Mouse (Mus musculus): Measurements from ENCODE around the gene Zpbp2. TPM values are rescaled to one million over a fixed set of nuclear protein-coding genes. Genes with fewer than 3 reads are reported as not detected.

Zpbp2 gene
- polyA plus RNA-seq, 1 experiment from 2014 or later: 0.15 TPM

GRCm38 (mm10) chr11:98542553-98542952, 8.3 kb upstream of the Zpbp2 start:
- H3K27me3 ChIP-seq (replicated peaks): peaks cover 61% of the 10 kb centered on the region

GRCm38 (mm10) chr11:98543414-98543813, 7.5 kb upstream of the Zpbp2 start:
- H3K27me3 ChIP-seq (replicated peaks): peaks cover 70% of the 10 kb centered on the region
- no peak overlapping the region for H3K4me3 ChIP-seq
- no peak for ATAC-seq (ENCODE audit: extremely low read depth, insufficient number of reproducible peaks, low FRiP score, low TSS enrichment)
- no peak overlapping the region for H3K9ac ChIP-seq
- H3K9me3 ChIP-seq: 0 out of 2 replicates have a peak, but pooled peaks cover 3% of the 10 kb centered on the region
- 63% methylated on average over 1 of the region's 1 CpGs for WGBS
- H3K4me2 ChIP-seq: no peak overlapping the region
- H3K27ac ChIP-seq (replicated peaks): no peak overlapping the region
- peaks cover 6% of the 10 kb centered on the region for H3K4me1 ChIP-seq
- no peaks in the 10 kb centered on the region for H3K36me3 ChIP-seq

More at GRCm38 (mm10) chr11:98542553-98542952, 8.3 kb upstream of the Zpbp2 start:
- no peaks in the 10 kb centered on the region for H3K36me3 ChIP-seq
- no peak for ATAC-seq (ENCODE audit: extremely low read depth, insufficient number of reproducible peaks, low FRiP score, low TSS enrichment)
- no peak overlapping the region for H3K4me3 ChIP-seq
- H3K4me1 ChIP-seq: peaks cover 6% of the 10 kb centered on the region
- H3K27ac ChIP-seq (replicated peaks): no peak overlapping the region
- H3K4me2 ChIP-seq: no peak overlapping the region
- 0 out of 2 replicates have a peak, but pooled peaks cover 3% of the 10 kb centered on the region for H3K9me3 ChIP-seq
- no peak overlapping the region for H3K9ac ChIP-seq
- WGBS: 67% methylated on average over 8 of the region's 8 CpGs

- Histone ChIP-seq H3K4me2 (peak overlapping the region; percentile 85), H3K4me1 (peaks cover 6% of the 10 kb centered on the region), H3K36me3 (no peaks in the 10 kb centered on the region), H3K4me3 (peak overlapping the region; percentile 56), H3K9me3 (0 out of 2 replicates have a peak, but pooled peaks cover 3% of the 10 kb centered on the region), H3K27ac (replicated peaks) (no peak overlapping the region), H3K27me3 (replicated peaks) (peaks cover 86% of the 10 kb centered on the region), H3K9ac (peak overlapping the region; percentile 78)
- no peak for ATAC-seq (ENCODE audit: extremely low read depth, insufficient number of reproducible peaks, low FRiP score, low TSS enrichment)
- 3% methylated on average over 16 of the region's 16 CpGs for WGBS
These were observed 5.8 kb upstream of the Zpbp2 start for GRCm38 (mm10) chr11:98544890-98545677.

DNA sequence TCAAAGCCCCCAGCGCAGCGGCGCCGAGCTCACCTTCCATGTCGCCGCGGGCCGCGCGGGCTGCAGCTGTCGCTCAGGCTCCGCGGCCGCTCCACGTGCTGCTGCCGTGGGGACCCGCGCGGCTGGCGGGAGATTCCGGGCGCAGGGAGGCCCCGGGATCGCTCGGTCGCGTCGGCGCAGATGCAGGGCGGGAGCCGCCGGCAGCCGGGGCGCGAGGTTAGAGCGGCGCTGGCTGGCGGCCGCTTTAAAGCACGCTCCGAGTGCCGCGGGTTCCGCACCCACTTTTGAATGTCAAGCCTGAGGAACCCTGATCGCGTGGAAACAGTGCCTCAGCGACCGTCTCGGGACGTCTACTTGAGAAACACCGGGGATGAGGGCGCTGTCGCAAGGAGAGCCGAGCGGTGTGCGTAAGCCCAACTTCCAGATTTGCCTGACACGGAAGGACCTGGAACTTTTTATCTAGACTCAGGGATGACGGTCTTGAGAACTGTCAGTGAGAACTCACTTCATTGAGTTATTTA, 5.1 kb upstream of the Zpbp2 start, which contains the start of gene Ikzf3:
TSS of gene Ikzf3 (minus strand) at position 321 of the 521 bp plus-strand sequence.
- WGBS: 1% methylated on average over 58 of the region's 58 CpGs
- Histone ChIP-seq H3K36me3 (no peaks in the 10 kb centered on the region), H3K27ac (replicated peaks) (no peak within 1 kb of the TSS), H3K27me3 (replicated peaks) (peaks cover 91% of the 10 kb centered on the region), H3K4me3 (peak within 1 kb of the TSS; percentile 56), H3K4me2 (peak within 1 kb of the TSS; percentile 85), H3K9me3 (no peaks in the 10 kb centered on the region), H3K4me1 (peaks cover 10% of the 10 kb centered on the region), H3K9ac (peak within 1 kb of the TSS; percentile 78)
- no peak for ATAC-seq (ENCODE audit: extremely low read depth, insufficient number of reproducible peaks, low FRiP score, low TSS enrichment)

GRCm38 (mm10) chr11:98546529-98547307, 4.2 kb upstream of the Zpbp2 start:
- H3K9me3 ChIP-seq: no peaks in the 10 kb centered on the region
- no peak overlapping the region for H3K4me2 ChIP-seq
- peaks cover 14% of the 10 kb centered on the region for H3K4me1 ChIP-seq
- no peaks in the 10 kb centered on the region for H3K36me3 ChIP-seq
- WGBS: 37% methylated on average over 12 of the region's 12 CpGs
- ATAC-seq (ENCODE audit: extremely low read depth, insufficient number of reproducible peaks, low FRiP score, low TSS enrichment): no peak
- H3K4me3 ChIP-seq: no peak overlapping the region
- H3K27me3 ChIP-seq (replicated peaks): peaks cover 82% of the 10 kb centered on the region
- H3K27ac ChIP-seq (replicated peaks): no peak overlapping the region
- no peak overlapping the region for H3K9ac ChIP-seq

DNA sequence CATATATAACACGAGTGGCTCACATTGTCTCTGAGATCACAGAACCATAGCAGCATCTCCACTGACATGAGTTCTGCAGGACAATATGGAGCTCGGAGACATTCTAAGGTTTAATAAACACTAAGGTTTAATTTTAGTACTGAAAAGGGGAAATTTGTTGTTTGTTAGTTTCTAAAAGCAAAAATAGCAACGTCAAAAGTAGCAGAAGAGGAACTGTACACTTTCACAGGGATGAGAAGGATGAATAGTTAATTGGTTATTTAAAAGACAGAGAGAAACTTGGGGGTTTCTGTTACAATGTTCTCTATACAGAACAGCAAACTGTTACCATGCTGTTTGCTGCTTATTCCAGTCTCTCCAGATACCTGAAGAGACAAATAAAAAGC, 3.6 kb upstream of the Zpbp2 start:
- H3K9ac ChIP-seq: no peak overlapping the region
- no peak for ATAC-seq (ENCODE audit: extremely low read depth, insufficient number of reproducible peaks, low FRiP score, low TSS enrichment)
- no peak overlapping the region for H3K4me2 ChIP-seq
- peaks cover 77% of the 10 kb centered on the region for H3K27me3 ChIP-seq (replicated peaks)
- 58% methylated on average over 3 of the region's 3 CpGs for WGBS
- H3K27ac ChIP-seq (replicated peaks): no peak overlapping the region
- no peaks in the 10 kb centered on the region for H3K36me3 ChIP-seq
- H3K4me3 ChIP-seq: no peak overlapping the region
- H3K4me1 ChIP-seq: peaks cover 15% of the 10 kb centered on the region
- H3K9me3 ChIP-seq: no peaks in the 10 kb centered on the region

GRCm38 (mm10) chr11:98549363-98549762, 1.5 kb upstream of the Zpbp2 start:
- Histone ChIP-seq H3K27me3 (replicated peaks) (peaks cover 60% of the 10 kb centered on the region), H3K36me3 (no peaks in the 10 kb centered on the region), H3K4me2 (no peak overlapping the region), H3K9ac (no peak overlapping the region), H3K9me3 (no peaks in the 10 kb centered on the region), H3K4me3 (no peak overlapping the region), H3K27ac (replicated peaks) (no peak overlapping the region), H3K4me1 (peaks cover 15% of the 10 kb centered on the region)
- no peak for ATAC-seq (ENCODE audit: extremely low read depth, insufficient number of reproducible peaks, low FRiP score, low TSS enrichment)
- WGBS: 51% methylated on average over 4 of the region's 4 CpGs

DNA sequence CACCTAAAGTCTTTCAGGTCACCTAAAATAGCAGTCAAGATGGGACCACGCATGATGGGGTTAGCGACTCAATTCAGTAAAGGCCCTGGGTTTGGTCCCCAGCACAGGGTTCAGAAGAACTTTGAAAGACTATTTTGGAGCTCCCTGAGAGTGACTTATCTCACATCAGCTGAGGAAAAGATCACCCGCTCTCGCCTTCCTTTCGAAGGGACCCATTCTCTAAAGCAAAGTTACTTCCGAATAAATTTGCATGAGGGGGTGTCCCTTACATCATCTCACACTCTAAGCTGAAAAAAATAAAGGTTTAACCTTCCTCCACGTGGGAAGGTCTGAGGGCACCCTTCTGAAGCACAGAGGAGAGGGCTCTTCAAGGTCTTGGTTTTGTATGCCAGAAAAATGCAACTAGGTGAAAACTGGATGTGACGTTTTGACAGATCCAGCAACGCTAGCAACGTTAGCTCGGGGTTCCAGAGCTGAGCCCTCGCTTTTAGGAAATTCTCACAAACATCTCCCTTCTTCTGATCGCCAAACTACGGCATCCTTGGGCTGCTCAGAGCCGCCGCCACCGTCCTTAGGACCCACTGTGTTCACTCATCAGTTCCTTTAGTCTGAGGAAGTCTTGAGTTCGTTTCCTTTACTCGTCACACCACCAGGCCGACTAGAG, 454 bp upstream of the Zpbp2 start:
- Histone ChIP-seq H3K4me1 (peaks cover 13% of the 10 kb centered on the region), H3K9ac (peak overlapping the region; percentile 70), H3K27me3 (replicated peaks) (peaks cover 51% of the 10 kb centered on the region), H3K36me3 (no peaks in the 10 kb centered on the region), H3K4me2 (peak overlapping the region; percentile 86), H3K4me3 (peak overlapping the region; percentile 84), H3K27ac (replicated peaks) (no peak overlapping the region), H3K9me3 (no peaks in the 10 kb centered on the region)
- 18% methylated on average over 20 of the region's 20 CpGs for WGBS
- no peak for ATAC-seq (ENCODE audit: extremely low read depth, insufficient number of reproducible peaks, low FRiP score, low TSS enrichment)

- no peaks in the 10 kb centered on the region for H3K36me3 ChIP-seq
- no peak overlapping the region for H3K27ac ChIP-seq (replicated peaks)
- peaks cover 20% of the 10 kb centered on the region for H3K27me3 ChIP-seq (replicated peaks)
- peaks cover 9% of the 10 kb centered on the region for H3K4me1 ChIP-seq
- H3K9ac ChIP-seq: no peak overlapping the region
- no peaks in the 10 kb centered on the region for H3K9me3 ChIP-seq
- 79% methylated on average over 4 of the region's 4 CpGs for WGBS
- H3K4me2 ChIP-seq: no peak overlapping the region
- H3K4me3 ChIP-seq: no peak overlapping the region
- no peak for ATAC-seq (ENCODE audit: extremely low read depth, insufficient number of reproducible peaks, low FRiP score, low TSS enrichment)
These were observed 3.1 kb downstream of the Zpbp2 start for GRCm38 (mm10) chr11:98553966-98554365.

- 64% methylated on average over 12 of the region's 12 CpGs for WGBS
- no peaks in the 10 kb centered on the region for H3K9me3 ChIP-seq
- no peak for ATAC-seq (ENCODE audit: extremely low read depth, insufficient number of reproducible peaks, low FRiP score, low TSS enrichment)
- no peak overlapping the region for H3K4me3 ChIP-seq
- H3K9ac ChIP-seq: no peak overlapping the region
- peaks cover 7% of the 10 kb centered on the region for H3K27me3 ChIP-seq (replicated peaks)
- no peak overlapping the region for H3K27ac ChIP-seq (replicated peaks)
- no peak overlapping the region for H3K4me2 ChIP-seq
- H3K36me3 ChIP-seq: no peaks in the 10 kb centered on the region
- H3K4me1 ChIP-seq: peaks cover 9% of the 10 kb centered on the region
These were observed 4.3 kb downstream of the Zpbp2 start for GRCm38 (mm10) chr11:98555124-98555700.

Data from heart, embryonic 13.5 days (tissue).